18 mouse cellular contexts compared by ENCODE assay signal in genomic region chr8:119399255-119399654, GRCm38 (mm10). TPM values are rescaled to one million over a fixed set of nuclear protein-coding genes. Genes with fewer than 3 reads are reported as not detected.
DNase-seq lines count a peak whose midpoint lies in the region; ATAC-seq lines count a peak whose summit lies in the region.
"Had no signal": no experiment of that assay in that cellular context is flagged by ENCODE, and none has a peak within 500 bp of the region (broad histone marks: within the 10 kb centered on the region; RNA-seq: fewer than 3 reads in every experiment).

No protein-coding gene starts in this region.

- 0 out of 2 replicates have a peak overlapping the region, but pooled peaks have one; percentile 16 for H3K27ac ChIP-seq in heart, embryonic 12.5 days (ENCODE audit: poor library complexity, severe bottlenecking)
- H3K27ac ChIP-seq in hindbrain, embryonic 14.5 days: no peak overlapping the region
- H3K27ac ChIP-seq: forebrain, embryonic 12.5 days; macrophage had no signal

- H3K4me1 ChIP-seq in heart, embryonic 12.5 days (replicated peaks): peaks cover 19% of the 10 kb centered on the region
- H3K4me1 ChIP-seq in hindbrain, embryonic 14.5 days (replicated peaks; ENCODE audit: control insufficient read depth, insufficient read depth, low read length): peaks cover 7% of the 10 kb centered on the region

- peak overlapping the region; percentile 7; the same call in 1 of the 2 replicates for H3K4me2 ChIP-seq in heart, embryonic 12.5 days
- H3K4me2 ChIP-seq in hindbrain, embryonic 14.5 days (replicated peaks): no peak overlapping the region
- H3K4me2 ChIP-seq: forebrain, embryonic 12.5 days; midbrain, embryonic 11.5 days had no signal

- H3K36me3 ChIP-seq in heart, embryonic 12.5 days: peaks cover 34% of the 10 kb centered on the region
- peaks cover 6% of the 10 kb centered on the region for H3K36me3 ChIP-seq in hindbrain, embryonic 14.5 days (replicated peaks; ENCODE audit: control insufficient read depth, insufficient read depth)

- H3K27me3 ChIP-seq in heart, embryonic 12.5 days (replicated peaks): no peaks in the 10 kb centered on the region
- no peaks in the 10 kb centered on the region for H3K27me3 ChIP-seq in hindbrain, embryonic 14.5 days (ENCODE audit: control insufficient read depth, insufficient read depth, low read length)
- H3K27me3 ChIP-seq: forebrain, embryonic 12.5 days had no signal

- peak; percentile 97 for DNase-seq in heart, adult 11 months
- no peak for DNase-seq in heart, postnatal 25 days (ENCODE audit: low spot score)
- peak; percentile 56 for DNase-seq in gastrocnemius, postnatal 25 days
- DNase-seq in heart, postnatal 4 days: peak; percentile 68
- no peak for DNase-seq in hindbrain, embryonic 14.5 days (ENCODE audit: low spot score)
- DNase-seq: B cell, adult 2 months; cerebellum, postnatal 25 days; kidney, adult 8-10 months; kidney, postnatal 36 days; layer of hippocampus, adult 9-11 months; lung, adult 2 months; thymus, adult 18-20 months had no signal

- no peak overlapping the region for H3K9ac ChIP-seq in heart, embryonic 12.5 days
- no peak overlapping the region for H3K9ac ChIP-seq in hindbrain, embryonic 14.5 days
- H3K9ac ChIP-seq: forebrain, embryonic 12.5 days had no signal

- no peak for ATAC-seq in heart, embryonic 12.5 days (ENCODE audit: insufficient number of reproducible peaks, low FRiP score)
- no peak for ATAC-seq in frontal cortex, adult (ENCODE audit: low TSS enrichment)
- no peak for ATAC-seq in hindbrain, embryonic 14.5 days (ENCODE audit: low FRiP score)

- no peaks in the 10 kb centered on the region for H3K9me3 ChIP-seq in heart, embryonic 12.5 days (replicated peaks)
- H3K9me3 ChIP-seq in hindbrain, embryonic 14.5 days (ENCODE audit: control insufficient read depth, low read length): no peaks in the 10 kb centered on the region
- H3K9me3 ChIP-seq: forebrain, embryonic 12.5 days had no signal

- no peak overlapping the region for H3K4me3 ChIP-seq in heart, embryonic 12.5 days
- no peak overlapping the region for H3K4me3 ChIP-seq in hindbrain, embryonic 14.5 days (replicated peaks; ENCODE audit: low read length)
- H3K4me3 ChIP-seq: forebrain, embryonic 12.5 days had no signal

- intact Hi-C loops in heart, postnatal 25 days (cut with DNase I): no loop called here

- WGBS in heart, embryonic 12.5 days: 55% methylated on average over 6 of the region's 6 CpGs
- 72% methylated on average over 6 of the region's 6 CpGs for WGBS in hindbrain, embryonic 14.5 days

RNA-seq across cellular contexts. Expression of gene Mlycd, which starts 4.6 kb away (rescaled TPM):
- total RNA-seq in heart, postnatal 25 days (2021): 100 to 1,000 TPM; 109 to 111 TPM
- 10 to 100 TPM; 76.5 to 78.1 TPM for total RNA-seq in gastrocnemius, postnatal 25 days (2021)
- polyA plus RNA-seq in heart, embryonic 12.5 days (2016; fragmentation: Nextera tagmentation; extraction: Ambion mirVana): 19.3 and 20.1 TPM in 2 replicates
- 10 to 100 TPM; 70.4 to 72.5 TPM for total RNA-seq in heart, postnatal 4 days (2021)
- polyA plus RNA-seq in hindbrain, embryonic 14.5 days (2014; fragmentation: Nextera tagmentation; extraction: Ambion mirVana): 17.8 and 20.2 TPM in 2 replicates

RNA-seq across cellular contexts. Expression of gene Osgin1, which starts 34.7 kb away (rescaled TPM):
- 1 to 10 TPM; 3.1 to 5.5 TPM for total RNA-seq in heart, postnatal 25 days (2021)
- total RNA-seq in gastrocnemius, postnatal 25 days (2021): 10 to 100 TPM in 1 of 2 experiments, 1 to 10 TPM in 1; 9.9 to 14.8 TPM
- 0.27 and 0.54 TPM in 2 replicates for polyA plus RNA-seq in heart, embryonic 12.5 days (2016; fragmentation: Nextera tagmentation; extraction: Ambion mirVana)
- 1 to 10 TPM in 1 of 2 experiments, under 1 TPM in 1; 0.55 to 1.5 TPM for total RNA-seq in heart, postnatal 4 days (2021)
- 0.35 and 0.40 TPM in 2 replicates for polyA plus RNA-seq in hindbrain, embryonic 14.5 days (2014; fragmentation: Nextera tagmentation; extraction: Ambion mirVana)

RNA-seq across cellular contexts. Expression of gene Necab2, which starts 47.3 kb away (rescaled TPM):
- total RNA-seq in heart, postnatal 25 days (2021): not detected
- under 1 TPM; 0.13 to 0.18 TPM for total RNA-seq in gastrocnemius, postnatal 25 days (2021)
- polyA plus RNA-seq in heart, embryonic 12.5 days (2016; fragmentation: Nextera tagmentation; extraction: Ambion mirVana): 0.71 and 0.75 TPM in 2 replicates
- under 1 TPM in 1 of 2 experiments, not detected in 1; 0.23 TPM for total RNA-seq in heart, postnatal 4 days (2021)
- polyA plus RNA-seq in hindbrain, embryonic 14.5 days (2014; fragmentation: Nextera tagmentation; extraction: Ambion mirVana): 44.4 and 50.1 TPM in 2 replicates
- total RNA-seq: heart, postnatal 36 days had no signal
- polyA plus RNA-seq: macrophage had no signal

RNA-seq across cellular contexts. Expression of gene Hsbp1, which starts 55.0 kb away (rescaled TPM):
- 100 to 1,000 TPM; 148 to 161 TPM for total RNA-seq in heart, postnatal 25 days (2021)
- 100 to 1,000 TPM; 139 to 145 TPM for total RNA-seq in gastrocnemius, postnatal 25 days (2021)
- polyA plus RNA-seq in heart, embryonic 12.5 days (2016; fragmentation: Nextera tagmentation; extraction: Ambion mirVana): 268 and 275 TPM in 2 replicates
- total RNA-seq in heart, postnatal 4 days (2021): 100 to 1,000 TPM; 180 to 183 TPM
- 741 and 743 TPM in 2 replicates for polyA plus RNA-seq in hindbrain, embryonic 14.5 days (2014; fragmentation: Nextera tagmentation; extraction: Ambion mirVana)

Comparison
In these comparisons a context has a peak if more than half of its experiments do, and no peak if none do; other contexts are left out.
1. DNase-seq: peak in heart, adult 11 months (single experiment), gastrocnemius, postnatal 25 days (single experiment) and heart, postnatal 4 days (single experiment); none in heart, postnatal 25 days (single experiment) and hindbrain, embryonic 14.5 days (single experiment).